Mouse (Mus musculus) B cell, adult 62 days (primary cell): ENCODE measurements around the gene Abcc4. TPM values are rescaled to one million over a fixed set of nuclear protein-coding genes. Genes with fewer than 3 reads are reported as not detected.

Experiments used
- total RNA-seq: library from RNA; stranded (reverse); gene quantifications from 4 replicates; pipeline ENCODE4 v1.2.4, GENCODE M21; 2023

Abcc4 gene
- total RNA-seq = 13.3 to 18.1 TPM (median 16.5 TPM) in 4 replicates

DNA sequence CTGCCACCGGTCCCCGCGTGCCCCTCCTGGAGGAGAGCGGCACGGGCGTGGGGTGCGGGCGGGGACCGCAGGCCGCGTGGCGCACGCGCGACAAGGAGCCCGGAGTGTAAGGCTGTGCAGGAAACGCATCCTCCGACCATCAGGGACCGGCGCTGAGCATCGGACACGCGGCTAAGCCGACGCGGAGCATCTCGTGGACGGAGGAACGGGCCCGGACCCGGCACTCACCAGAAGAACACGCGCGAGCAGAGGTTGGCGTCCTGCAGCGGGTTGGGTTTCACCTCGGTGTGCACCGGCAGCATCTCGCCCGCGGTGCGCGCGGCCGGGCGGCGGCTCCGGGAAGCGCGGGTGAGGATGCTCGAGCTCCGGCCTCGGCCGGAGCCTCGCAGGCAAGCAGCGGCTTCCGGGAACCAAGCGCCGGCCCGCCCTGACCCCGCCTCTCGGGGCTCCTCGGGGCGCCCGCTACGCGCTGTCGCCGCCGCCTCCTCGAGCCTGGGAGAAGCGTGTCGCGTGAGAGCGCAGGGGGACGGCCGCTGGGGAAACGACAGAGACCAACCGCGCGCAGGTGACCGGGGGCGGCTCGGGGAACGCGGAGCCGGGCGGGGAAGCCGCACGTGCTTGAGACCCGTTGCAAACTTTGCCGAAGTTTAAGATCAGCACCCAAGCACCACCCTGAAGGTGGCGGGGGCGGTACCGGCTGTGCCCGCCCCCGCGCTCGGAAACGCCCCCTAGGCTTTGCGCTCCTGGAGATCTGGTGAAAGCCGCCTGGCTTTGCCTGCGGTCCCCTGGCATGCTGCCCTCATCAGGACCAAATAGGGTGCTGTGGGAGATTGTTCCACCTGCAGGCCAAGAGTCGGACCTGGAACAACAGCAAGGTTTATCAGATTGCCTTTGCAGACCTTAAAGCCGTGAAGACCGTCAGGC lies at the start of gene Abcc4:
TSS of gene Abcc4 (minus strand) at position 412 of the 924 bp plus-strand sequence.

Other genes with a start within 250 kb of the Abcc4 start
- 0.89 to 3.2 TPM (median 1.2 TPM) in 4 replicates for gene Cldn10, start 81.7 kb upstream of the Abcc4 start, total RNA-seq
- 0.61 to 0.75 TPM (median 0.66 TPM) in 4 replicates for gene Dzip1, start 219.2 kb upstream of the Abcc4 start, total RNA-seq
- gene Dnajc3, start 231.8 kb upstream of the Abcc4 start, total RNA-seq = 23.3 to 27.2 TPM (median 26.3 TPM) in 4 replicates